Comparison of ENCODE assay signal across 8 mouse cellular contexts in the genomic region with DNA sequence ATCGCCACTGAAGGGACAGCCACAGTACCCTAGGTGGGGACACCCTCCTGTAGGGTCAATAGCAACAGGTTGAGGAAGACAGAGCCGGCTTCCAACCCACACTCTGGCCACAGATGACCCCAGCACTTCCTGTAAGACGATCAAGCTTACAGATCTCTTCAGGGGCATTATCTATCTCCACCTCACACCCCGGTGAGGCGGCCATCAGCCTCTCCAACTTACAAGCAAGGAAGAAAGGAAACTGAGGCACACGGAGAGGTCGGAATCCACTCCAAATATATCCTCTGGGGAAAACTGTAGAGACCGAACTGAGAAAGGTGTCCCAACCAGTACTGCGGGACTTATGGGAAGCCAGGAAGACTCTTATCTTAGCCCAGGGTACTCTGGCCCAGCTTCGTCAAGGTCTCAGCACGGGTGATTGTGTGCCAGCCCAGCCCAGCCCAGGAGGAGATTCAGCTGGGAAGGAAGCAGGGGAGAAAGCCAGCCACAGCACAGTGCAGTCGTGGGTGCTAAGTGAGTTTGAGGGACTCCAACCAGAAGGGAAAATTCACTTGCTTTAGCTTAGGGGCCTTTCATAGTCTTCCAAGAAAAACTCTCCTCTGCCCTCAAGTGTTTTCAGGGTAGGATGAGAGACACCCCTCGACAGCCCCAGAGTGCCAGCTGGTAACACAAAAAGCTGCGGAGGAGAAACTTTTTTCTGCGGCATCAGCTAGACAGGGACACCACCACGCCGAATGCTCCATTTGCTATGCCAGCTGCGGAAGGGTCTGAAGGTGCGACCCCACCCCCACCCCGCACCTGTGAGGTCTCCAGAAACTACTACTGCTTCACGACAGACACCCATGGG. TPM values are rescaled to one million over a fixed set of nuclear protein-coding genes. Genes with fewer than 3 reads are reported as not detected.
DNase-seq lines count a peak whose midpoint lies in the region; ATAC-seq and TF ChIP-seq lines count a peak whose summit lies in the region.

No protein-coding gene starts in this region.

- no peak for TF ChIP-seq EP300 in ES-Bruce4 (IDR thresholded peaks at IDR 0.05; ENCODE audit: insufficient read depth, low read depth, low read length)
- no peak for TF ChIP-seq EP300 in liver, embryonic 14.5 days (IDR thresholded peaks at IDR 0.05; ENCODE audit: low read depth)

- DNase-seq in heart, adult 8-10 months (ENCODE audit: low spot score) = no peak
- DNase-seq in forebrain, embryonic 10.5 days (ENCODE audit: extremely low spot score, low spot score) = no peak
- DNase-seq in liver, embryonic 14.5 days (ENCODE audit: low read depth in 3 of 3, low spot score in 3 of 3) = no peak
- DNase-seq in spleen, adult 18-20 months = no peak
- DNase-seq in urinary bladder, postnatal 25 days (ENCODE audit: low spot score) = no peak
- no peak for DNase-seq in embryo, embryonic 11 days

- H3K4me3 ChIP-seq in heart, embryonic 14.5 days (ENCODE audit: control insufficient read depth in 1 of 2, insufficient read depth in 1 of 2, low read depth in 1 of 2, low read length in 2 of 2) = peak overlapping the region; percentile 62 to 63
- H3K4me3 ChIP-seq in ES-Bruce4 (ENCODE audit: low read depth, low read length) = peak overlapping the region; percentile 61
- H3K4me3 ChIP-seq in forebrain, embryonic 10.5 days = peak overlapping the region; percentile 88
- H3K4me3 ChIP-seq in liver, embryonic 14.5 days (ENCODE audit: insufficient read depth in 1 of 2, low read depth in 2 of 2, low read length in 2 of 2) = peak overlapping the region; percentile 28 to 64

- H3K9ac ChIP-seq in heart, embryonic 14.5 days (ENCODE audit: low read length) = peak overlapping the region; percentile 73
- peak overlapping the region; percentile 89 for H3K9ac ChIP-seq in ES-Bruce4 (ENCODE audit: low read depth, poor library complexity, severe bottlenecking)
- H3K9ac ChIP-seq in liver, embryonic 14.5 days (replicated peaks) = no peak overlapping the region

- no peak for ATAC-seq in heart, embryonic 14.5 days (ENCODE audit: insufficient number of reproducible peaks, insufficient read depth, low FRiP score, low read depth)
- ATAC-seq in liver, embryonic 14.5 days (ENCODE audit: insufficient read depth) = no peak

- H3K27ac ChIP-seq in heart, embryonic 14.5 days (replicated peaks in 1 of 2; ENCODE audit: control insufficient read depth in 1 of 2, insufficient read depth in 1 of 2, low read depth in 2 of 2, low read length in 2 of 2) = no peak overlapping the region
- no peak overlapping the region for H3K27ac ChIP-seq in ES-Bruce4 (ENCODE audit: insufficient read depth, low read length)
- H3K27ac ChIP-seq in forebrain, embryonic 10.5 days = peak overlapping the region; percentile 95
- no peak overlapping the region for H3K27ac ChIP-seq in liver, embryonic 14.5 days

- no peaks in the 10 kb centered on the region for H3K36me3 ChIP-seq in heart, embryonic 14.5 days (ENCODE audit: control insufficient read depth, insufficient read depth, low read length)
- no peaks in the 10 kb centered on the region; the same call in none of the 2 replicates for H3K36me3 ChIP-seq in ES-Bruce4 (ENCODE audit: control insufficient read depth, insufficient read depth, low read length, poor library complexity, severe bottlenecking)
- H3K36me3 ChIP-seq in forebrain, embryonic 10.5 days (replicated peaks) = peaks cover 32% of the 10 kb centered on the region
- no peaks in the 10 kb centered on the region for H3K36me3 ChIP-seq in liver, embryonic 14.5 days (replicated peaks; ENCODE audit: control insufficient read depth, insufficient read depth, low read depth)

- no peak for TF ChIP-seq CTCF in ES-Bruce4 (IDR thresholded peaks at IDR 0.05; ENCODE audit: low read depth, low read length)
- no peak for TF ChIP-seq CTCF in liver, embryonic 14.5 days (IDR thresholded peaks at IDR 0.05; ENCODE audit: low read depth)

- peak overlapping the region; percentile 92 for H3K4me2 ChIP-seq in heart, embryonic 14.5 days (ENCODE audit: low read length)
- H3K4me2 ChIP-seq in liver, embryonic 14.5 days (ENCODE audit: low read depth) = peak overlapping the region; percentile 88

- 4% methylated on average over 21 of the region's 21 CpGs for WGBS in heart, embryonic 14.5 days
- 4% methylated on average over 21 of the region's 21 CpGs for WGBS in forebrain, embryonic 10.5 days
- WGBS in liver, embryonic 14.5 days (ENCODE audit: insufficient replicate concordance) = 3% methylated on average over 21 of the region's 21 CpGs

- no peak for TF ChIP-seq POLR2A in ES-Bruce4 (IDR thresholded peaks at IDR 0.05; ENCODE audit: insufficient read depth, low read length)

- H3K4me1 ChIP-seq in heart, embryonic 14.5 days (ENCODE audit: control insufficient read depth in 2 of 2, insufficient read depth in 2 of 2, low read length in 2 of 2) = peaks cover 51 to 68% of the 10 kb centered on the region in 2 experiments
- H3K4me1 ChIP-seq in ES-Bruce4 (ENCODE audit: control insufficient read depth, insufficient read depth, low read length) = peaks cover 8% of the 10 kb centered on the region
- peaks cover 99% of the 10 kb centered on the region for H3K4me1 ChIP-seq in forebrain, embryonic 10.5 days
- peaks cover 0 to 27% of the 10 kb centered on the region in 2 experiments; a peak in 2 of 4 replicates for H3K4me1 ChIP-seq in liver, embryonic 14.5 days (replicated peaks; ENCODE audit: control insufficient read depth in 2 of 2, insufficient read depth in 2 of 2, low read length in 1 of 2)

- no peaks in the 10 kb centered on the region for H3K9me3 ChIP-seq in heart, embryonic 14.5 days (ENCODE audit: control insufficient read depth, low read length)
- no peaks in the 10 kb centered on the region for H3K9me3 ChIP-seq in ES-Bruce4 (replicated peaks; ENCODE audit: control insufficient read depth, insufficient read depth, low read length, poor library complexity, severe bottlenecking)
- no peaks in the 10 kb centered on the region for H3K9me3 ChIP-seq in forebrain, embryonic 10.5 days
- no peaks in the 10 kb centered on the region for H3K9me3 ChIP-seq in liver, embryonic 14.5 days (ENCODE audit: control insufficient read depth, low read length)

- no peaks in the 10 kb centered on the region for H3K27me3 ChIP-seq in heart, embryonic 14.5 days (ENCODE audit: control insufficient read depth, insufficient read depth, low read length)
- H3K27me3 ChIP-seq in ES-Bruce4 (ENCODE audit: control insufficient read depth, insufficient read depth, low read length, poor library complexity, severe bottlenecking) = no peaks in the 10 kb centered on the region
- H3K27me3 ChIP-seq in forebrain, embryonic 10.5 days (ENCODE audit: poor library complexity, severe bottlenecking) = peaks cover 10% of the 10 kb centered on the region
- peaks cover 48% of the 10 kb centered on the region for H3K27me3 ChIP-seq in liver, embryonic 14.5 days (ENCODE audit: control insufficient read depth, insufficient read depth, low read length)

RNA-seq across cellular contexts. Expression of gene Ccdc85c, which starts 1.5 kb away (rescaled TPM):
- polyA plus RNA-seq in heart, embryonic 14.5 days (2014; fragmentation: Nextera tagmentation; extraction: Ambion mirVana) = 7.2 and 8.2 TPM in 2 replicates
- 10 to 100 TPM; 38.2 to 46.2 (median 40.0) TPM for total RNA-seq in heart, adult 8-10 months (2022)
- polyA plus RNA-seq in ES-Bruce4 (2011; ENCODE audit: insufficient read depth, insufficient read length, low read depth, missing spikeins) = 21.0 and 22.0 TPM in 2 replicates
- polyA plus RNA-seq in forebrain, embryonic 10.5 days (2016; fragmentation: Nextera tagmentation; extraction: Ambion mirVana) = 13.5 and 14.6 TPM in 2 replicates
- 1.8 TPM in 2 replicates for polyA plus RNA-seq in liver, embryonic 14.5 days (2012; rRNA removed)
- 1.8 TPM in 2 replicates for polyA plus RNA-seq in liver, embryonic 14.5 days (2014; fragmentation: Nextera tagmentation; extraction: Ambion mirVana)

RNA-seq across cellular contexts. Expression of gene Hhipl1, which starts 32.4 kb away (rescaled TPM):
- 0.63 and 0.84 TPM in 2 replicates for polyA plus RNA-seq in heart, embryonic 14.5 days (2014; fragmentation: Nextera tagmentation; extraction: Ambion mirVana)
- total RNA-seq in heart, adult 8-10 months (2022) = 1 to 10 TPM; 1.2 to 2.0 (median 1.5) TPM
- 0.82 and 1.1 TPM in 2 replicates for polyA plus RNA-seq in ES-Bruce4 (2011; ENCODE audit: insufficient read depth, insufficient read length, low read depth, missing spikeins)
- polyA plus RNA-seq in forebrain, embryonic 10.5 days (2016; fragmentation: Nextera tagmentation; extraction: Ambion mirVana) = 2.8 and 3.4 TPM in 2 replicates
- polyA plus RNA-seq in liver, embryonic 14.5 days (2012; rRNA removed) = 0.02 and 0.03 TPM in 2 replicates
- not detected in 2 replicates for polyA plus RNA-seq in liver, embryonic 14.5 days (2014; fragmentation: Nextera tagmentation; extraction: Ambion mirVana)
